ENCODE assay signal across 21 mouse cellular contexts in genomic region chr9:92504889-92505288, GRCm38 (mm10). TPM values are rescaled to one million over a fixed set of nuclear protein-coding genes. Genes with fewer than 3 reads are reported as not detected.
DNase-seq lines count a peak whose midpoint lies in the region; ATAC-seq lines count a peak whose summit lies in the region.
"Had no signal": no experiment of that assay in that cellular context is flagged by ENCODE, and none has a peak within 500 bp of the region (broad histone marks: within the 10 kb centered on the region; RNA-seq: fewer than 3 reads in every experiment).

No protein-coding gene starts in this region.

- H3K4me2 ChIP-seq in forebrain, embryonic 13.5 days, result no peak overlapping the region
- H3K4me2 ChIP-seq: embryonic facial prominence, embryonic 12.5 days; embryonic facial prominence, embryonic 15.5 days; forebrain, embryonic 15.5 days; heart, embryonic 13.5 days; hindbrain, embryonic 12.5 days; hindbrain, embryonic 15.5 days had no signal

- no peak overlapping the region for H3K9ac ChIP-seq in forebrain, embryonic 13.5 days
- H3K9ac ChIP-seq: embryonic facial prominence, embryonic 12.5 days; embryonic facial prominence, embryonic 15.5 days; forebrain, embryonic 15.5 days; heart, embryonic 13.5 days; hindbrain, embryonic 12.5 days; hindbrain, embryonic 15.5 days had no signal

- no peaks in the 10 kb centered on the region for H3K9me3 ChIP-seq in forebrain, embryonic 13.5 days (replicated peaks)
- H3K9me3 ChIP-seq: embryonic facial prominence, embryonic 12.5 days; embryonic facial prominence, embryonic 15.5 days; forebrain, embryonic 15.5 days; heart, embryonic 10.5 days; heart, embryonic 13.5 days; hindbrain, embryonic 12.5 days; hindbrain, embryonic 15.5 days had no signal

- no peak overlapping the region for H3K4me3 ChIP-seq in forebrain, embryonic 13.5 days
- H3K4me3 ChIP-seq: embryonic facial prominence, embryonic 12.5 days; embryonic facial prominence, embryonic 15.5 days; forebrain, embryonic 15.5 days; heart, adult 2 months; heart, embryonic 10.5 days; heart, embryonic 13.5 days; hindbrain, embryonic 12.5 days; hindbrain, embryonic 15.5 days had no signal

- no peak overlapping the region for H3K27ac ChIP-seq in forebrain, embryonic 13.5 days
- H3K27ac ChIP-seq: embryonic facial prominence, embryonic 12.5 days; embryonic facial prominence, embryonic 15.5 days; forebrain, embryonic 15.5 days; heart, adult 2 months; heart, embryonic 10.5 days; heart, embryonic 13.5 days; hindbrain, embryonic 12.5 days; hindbrain, embryonic 15.5 days had no signal

- H3K36me3 ChIP-seq in forebrain, embryonic 13.5 days (ENCODE audit: poor library complexity, severe bottlenecking), result no peaks in the 10 kb centered on the region
- H3K36me3 ChIP-seq: embryonic facial prominence, embryonic 12.5 days; embryonic facial prominence, embryonic 15.5 days; forebrain, embryonic 15.5 days; heart, embryonic 10.5 days; heart, embryonic 13.5 days; hindbrain, embryonic 12.5 days; hindbrain, embryonic 15.5 days had no signal

- peak; percentile 40 for ATAC-seq in megakaryocyte, adult 5-6 weeks (ENCODE audit: poor library complexity, severe bottlenecking)
- ATAC-seq in forebrain, embryonic 13.5 days, result no peak
- ATAC-seq: forebrain, embryonic 15.5 days; Patski had no signal

- 76% methylated on average over 1 of the region's 1 CpGs for WGBS in forebrain, embryonic 13.5 days

- no peaks in the 10 kb centered on the region for H3K4me1 ChIP-seq in forebrain, embryonic 13.5 days
- H3K4me1 ChIP-seq: embryonic facial prominence, embryonic 12.5 days; embryonic facial prominence, embryonic 15.5 days; forebrain, embryonic 15.5 days; heart, embryonic 10.5 days; heart, embryonic 13.5 days; hindbrain, embryonic 12.5 days; hindbrain, embryonic 15.5 days had no signal

- DNase-seq in 3T3-L1 (ENCODE audit: low read depth, low spot score) (peak; percentile 29), NIH3T3 (ENCODE audit: low read depth) (peak; percentile 5)
- DNase-seq in kidney, adult 11 months, result no peak
- no peak for DNase-seq in left cerebral cortex, adult 8-10 months (ENCODE audit: low spot score in 2 of 2)
- DNase-seq: adrenal gland, postnatal 10 days; adrenal gland, postnatal 36 days; cerebellum, adult 18-20 months; cerebellum, adult 9-10 months; cerebellum, postnatal 14 days; gastrocnemius, postnatal 25 days; heart, adult 2 months had no signal

- no peaks in the 10 kb centered on the region for H3K27me3 ChIP-seq in forebrain, embryonic 13.5 days
- H3K27me3 ChIP-seq: embryonic facial prominence, embryonic 12.5 days; embryonic facial prominence, embryonic 15.5 days; forebrain, embryonic 15.5 days; heart, embryonic 13.5 days; hindbrain, embryonic 12.5 days; hindbrain, embryonic 15.5 days; Patski had no signal

RNA-seq across cellular contexts. Expression of gene Plod2, which starts 37.1 kb away (rescaled TPM):
- total RNA-seq in megakaryocyte, adult 5-6 weeks (2015), result 0.36 and 0.66 TPM in 2 replicates
- total RNA-seq in megakaryocyte, adult 5-6 weeks (2017), result 0.18 and 1.1 TPM in 2 replicates
- polyA plus RNA-seq in forebrain, embryonic 13.5 days (2015; fragmentation: Nextera tagmentation; extraction: Ambion mirVana), result 9.7 and 12.1 TPM in 2 replicates
- 1 to 10 TPM; 3.9 to 5.4 (median 4.3) TPM for total RNA-seq in left cerebral cortex, adult 8-10 months (2022)

RNA-seq across cellular contexts. Expression of gene Plscr4, which starts 47.7 kb away (rescaled TPM):
- total RNA-seq in megakaryocyte, adult 5-6 weeks (2015), result 0.25 and 0.48 TPM in 2 replicates
- total RNA-seq in megakaryocyte, adult 5-6 weeks (2017), result 0.22 and 0.53 TPM in 2 replicates
- 1.2 and 1.3 TPM in 2 replicates for polyA plus RNA-seq in forebrain, embryonic 13.5 days (2015; fragmentation: Nextera tagmentation; extraction: Ambion mirVana)
- total RNA-seq in left cerebral cortex, adult 8-10 months (2022), result 1 to 10 TPM; 1.9 to 2.6 (median 2.2) TPM

Comparison
In these comparisons a context has a peak if more than half of its experiments do, and no peak if none do; other contexts are left out.
1. DNase-seq: peak in 3T3-L1 (single experiment) and NIH3T3 (single experiment); none in kidney, adult 11 months (single experiment) and left cerebral cortex, adult 8-10 months (0 of 2).